Mouse (Mus musculus): Measurements from ENCODE around the gene Echs1.

- TF ChIP-seq CTCF (IDR thresholded peaks at IDR 0.05) (peak; percentile 88), EP300 (IDR thresholded peaks at IDR 0.05) (peak; percentile 27; the same call in 1 of the 2 replicates)
These were observed 37.6 kb downstream of the Echs1 start for GRCm38 (mm10) chr7:140078711-140079110.

All from lung, postnatal 0 days (tissue).